Comparison of ENCODE assay signal across 8 mouse cellular contexts in genomic region chr1:59482696-59483520, GRCm38 (mm10). TPM values are rescaled to one million over a fixed set of nuclear protein-coding genes. Genes with fewer than 3 reads are reported as not detected.
A peak's percentile ranks its signal among the peaks of the same experiment; 100 is the strongest.
DNase-seq lines count a peak whose midpoint lies in the region; ATAC-seq and TF ChIP-seq lines count a peak whose summit lies in the region.

No protein-coding gene starts in this region.

- under 1% methylated on average over 88 of the region's 88 CpGs for WGBS in embryonic facial prominence, embryonic 10.5 days
- WGBS in heart, embryonic 12.5 days = under 1% methylated on average over 88 of the region's 88 CpGs
- under 1% methylated on average over 85 of the region's 88 CpGs for WGBS in kidney, embryonic 16.5 days
- 1% methylated on average over 61 of the region's 88 CpGs for WGBS in lung, postnatal 0 days

- peak overlapping the region; percentile 87 for H3K4me3 ChIP-seq in embryonic facial prominence, embryonic 10.5 days
- peak overlapping the region; percentile 61 for H3K4me3 ChIP-seq in heart, embryonic 12.5 days
- H3K4me3 ChIP-seq in kidney, embryonic 16.5 days (ENCODE audit: low read length) = peak overlapping the region; percentile 82
- H3K4me3 ChIP-seq in lung, postnatal 0 days (ENCODE audit: low read depth, low read length) = peak overlapping the region; percentile 71

- peaks cover 14% of the 10 kb centered on the region for H3K27me3 ChIP-seq in embryonic facial prominence, embryonic 10.5 days (replicated peaks; ENCODE audit: low read depth, poor library complexity, severe bottlenecking)
- H3K27me3 ChIP-seq in heart, embryonic 12.5 days (replicated peaks) = peaks cover 26% of the 10 kb centered on the region
- H3K27me3 ChIP-seq in kidney, embryonic 16.5 days (ENCODE audit: insufficient read depth, low read length) = no peaks in the 10 kb centered on the region
- 0 out of 2 replicates have a peak, but pooled peaks cover 4% of the 10 kb centered on the region for H3K27me3 ChIP-seq in lung, postnatal 0 days (replicated peaks; ENCODE audit: insufficient read depth, low read length)

- H3K36me3 ChIP-seq in embryonic facial prominence, embryonic 10.5 days (replicated peaks) = peaks cover 39% of the 10 kb centered on the region
- H3K36me3 ChIP-seq in heart, embryonic 12.5 days = no peaks in the 10 kb centered on the region
- H3K36me3 ChIP-seq in kidney, embryonic 16.5 days (ENCODE audit: insufficient read depth, low read length) = no peaks in the 10 kb centered on the region; the same call in 1 of the 2 replicates
- H3K36me3 ChIP-seq in lung, postnatal 0 days (ENCODE audit: insufficient read depth, low read length) = no peaks in the 10 kb centered on the region

- no peak for TF ChIP-seq CTCF in lung, postnatal 0 days (IDR thresholded peaks at IDR 0.05)

- TF ChIP-seq EP300 in lung, postnatal 0 days (IDR thresholded peaks at IDR 0.05) = no peak

- peak overlapping the region; percentile 90 for H3K4me2 ChIP-seq in heart, embryonic 12.5 days
- peak overlapping the region; percentile 87 for H3K4me2 ChIP-seq in kidney, embryonic 16.5 days (replicated peaks; ENCODE audit: low read depth, low read length)
- peak overlapping the region; percentile 94 for H3K4me2 ChIP-seq in lung, postnatal 0 days (replicated peaks; ENCODE audit: low read depth, low read length)

- peak overlapping the region; percentile 84 for H3K9ac ChIP-seq in heart, embryonic 12.5 days
- H3K9ac ChIP-seq in kidney, embryonic 16.5 days (replicated peaks; ENCODE audit: low read length) = peak overlapping the region; percentile 93
- peak overlapping the region; percentile 64 for H3K9ac ChIP-seq in lung, postnatal 0 days (replicated peaks; ENCODE audit: low read depth)

- H3K4me1 ChIP-seq in embryonic facial prominence, embryonic 10.5 days = peaks cover 79% of the 10 kb centered on the region
- H3K4me1 ChIP-seq in heart, embryonic 12.5 days (replicated peaks) = peaks cover 33% of the 10 kb centered on the region
- peaks cover 43% of the 10 kb centered on the region for H3K4me1 ChIP-seq in kidney, embryonic 16.5 days (ENCODE audit: insufficient read depth, low read length)
- peaks cover 15% of the 10 kb centered on the region; the same call in 1 of the 2 replicates for H3K4me1 ChIP-seq in lung, postnatal 0 days (ENCODE audit: insufficient read depth, low read depth, low read length)

- DNase-seq in adrenal gland, adult 18-20 months (ENCODE audit: low spot score in 2 of 2) = peak; percentile 45 to 56
- peak; percentile 65 for DNase-seq in embryonic facial prominence, embryonic 10.5 days (ENCODE audit: low spot score)
- peak; percentile 56 for DNase-seq in lung, postnatal 0 days (ENCODE audit: low spot score)
- peak; percentile 60 for DNase-seq in ovary, postnatal 36 days (ENCODE audit: low spot score)
- DNase-seq in urinary bladder, postnatal 36 days (ENCODE audit: low spot score in 2 of 2) = peak; percentile 38 to 39

- peak; percentile 8 for ATAC-seq in CD4-positive, CD25-positive, alpha-beta regulatory T cell, adult 4 months
- ATAC-seq in heart, embryonic 12.5 days (ENCODE audit: insufficient number of reproducible peaks, low FRiP score) = 0 out of 2 replicates have a peak, but pooled peaks have one; percentile 15
- ATAC-seq in kidney, embryonic 16.5 days (ENCODE audit: low FRiP score, low TSS enrichment) = peak; percentile 7; the same call in 1 of the 2 replicates
- ATAC-seq in lung, postnatal 0 days = peak; percentile 10; the same call in 1 of the 2 replicates

- H3K9me3 ChIP-seq in embryonic facial prominence, embryonic 10.5 days = no peaks in the 10 kb centered on the region
- no peaks in the 10 kb centered on the region for H3K9me3 ChIP-seq in heart, embryonic 12.5 days (replicated peaks)
- H3K9me3 ChIP-seq in kidney, embryonic 16.5 days (ENCODE audit: low read length) = no peaks in the 10 kb centered on the region
- H3K9me3 ChIP-seq in lung, postnatal 0 days (ENCODE audit: low read length) = no peaks in the 10 kb centered on the region

- H3K27ac ChIP-seq in embryonic facial prominence, embryonic 10.5 days (replicated peaks) = peak overlapping the region; percentile 96
- H3K27ac ChIP-seq in heart, embryonic 12.5 days (ENCODE audit: poor library complexity, severe bottlenecking) = peak overlapping the region; percentile 85
- peak overlapping the region; percentile 97 for H3K27ac ChIP-seq in kidney, embryonic 16.5 days (ENCODE audit: low read length)
- peak overlapping the region; percentile 88 for H3K27ac ChIP-seq in lung, postnatal 0 days (ENCODE audit: low read length)

RNA-seq across cellular contexts. Expression of gene Fzd7, which starts 0.7 kb away (rescaled TPM):
- polyA plus RNA-seq in CD4-positive, CD25-positive, alpha-beta regulatory T cell, adult 4 months (2017; shearing (Covaris generic)) = not detected
- 10 to 100 TPM in 1 of 2 experiments, 1 to 10 TPM in 1; 9.9 to 15.2 TPM for total RNA-seq in adrenal gland, adult 18-20 months (2021)
- 12.7 and 14.4 TPM in 2 replicates for polyA plus RNA-seq in embryonic facial prominence, embryonic 10.5 days (2016; fragmentation: Nextera tagmentation; extraction: Ambion mirVana)
- polyA plus RNA-seq in heart, embryonic 12.5 days (2016; fragmentation: Nextera tagmentation; extraction: Ambion mirVana) = 5.5 and 6.2 TPM in 2 replicates
- 16.0 and 18.2 TPM in 2 replicates for polyA plus RNA-seq in kidney, embryonic 16.5 days (2015; fragmentation: Nextera tagmentation; extraction: Ambion mirVana)
- polyA plus RNA-seq in lung, postnatal 0 days (2015; fragmentation: Nextera tagmentation; extraction: Ambion mirVana) = 7.1 and 9.6 TPM in 2 replicates

RNA-seq across cellular contexts. Expression of gene Gm973, which starts 33.2 kb away (rescaled TPM):
- 1 to 10 TPM; 1.1 to 2.2 TPM for polyA plus RNA-seq in CD4-positive, CD25-positive, alpha-beta regulatory T cell, adult 4 months (2017; shearing (Covaris generic))
- 10 to 100 TPM in 1 of 2 experiments, 1 to 10 TPM in 1; 2.7 to 31.5 TPM for total RNA-seq in adrenal gland, adult 18-20 months (2021)
- polyA plus RNA-seq in embryonic facial prominence, embryonic 10.5 days (2016; fragmentation: Nextera tagmentation; extraction: Ambion mirVana) = 1.2 and 3.6 TPM in 2 replicates
- 0.15 TPM in 1 of 2 replicates, not detected in the other for polyA plus RNA-seq in heart, embryonic 12.5 days (2016; fragmentation: Nextera tagmentation; extraction: Ambion mirVana)
- 1.1 and 1.5 TPM in 2 replicates for polyA plus RNA-seq in kidney, embryonic 16.5 days (2015; fragmentation: Nextera tagmentation; extraction: Ambion mirVana)
- 5.5 and 8.1 TPM in 2 replicates for polyA plus RNA-seq in lung, postnatal 0 days (2015; fragmentation: Nextera tagmentation; extraction: Ambion mirVana)

Comparison
In these comparisons a context has a peak if more than half of its experiments do, and no peak if none do; other contexts are left out.
1. Peak in every context shown above with its lines: DNase-seq, ATAC-seq, H3K4me3 ChIP-seq and H3K27ac ChIP-seq.